Mouse (Mus musculus) cerebellum, postnatal 25 days (tissue): ENCODE measurements around the gene Borcs8.

Experiments used
- DNase-seq, 2 experiments: peaks; one replicate each; pipeline ENCODE4 v3.0.0; 2021; ENCODE audit warnings: mixed read lengths in 2 of 2

Gene Borcs8

DNA sequence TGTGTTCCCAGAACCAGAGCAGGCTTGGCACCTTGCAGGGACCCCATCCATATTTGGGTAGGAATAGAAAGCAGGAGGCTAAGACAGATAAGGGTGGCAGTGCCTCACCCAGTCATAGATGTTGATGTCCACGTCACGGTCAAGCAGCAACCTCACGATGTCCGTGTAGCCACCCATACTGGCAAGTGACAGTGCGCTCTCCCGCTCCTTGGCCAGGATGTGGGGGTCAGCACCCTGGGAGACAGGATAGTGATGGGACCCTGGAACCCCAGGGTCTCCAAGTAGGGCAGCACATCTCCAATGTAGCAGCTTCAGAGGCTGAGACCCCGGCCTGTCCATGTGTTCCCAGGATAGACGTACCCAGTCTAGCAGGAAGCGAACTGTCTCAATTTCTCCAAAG, 4.4 kb upstream of the Borcs8 start:
- no peak for DNase-seq

- no peak for DNase-seq
These were observed 2.7 kb upstream of the Borcs8 start for GRCm38 (mm10) chr8:70136591-70136990.

DNA sequence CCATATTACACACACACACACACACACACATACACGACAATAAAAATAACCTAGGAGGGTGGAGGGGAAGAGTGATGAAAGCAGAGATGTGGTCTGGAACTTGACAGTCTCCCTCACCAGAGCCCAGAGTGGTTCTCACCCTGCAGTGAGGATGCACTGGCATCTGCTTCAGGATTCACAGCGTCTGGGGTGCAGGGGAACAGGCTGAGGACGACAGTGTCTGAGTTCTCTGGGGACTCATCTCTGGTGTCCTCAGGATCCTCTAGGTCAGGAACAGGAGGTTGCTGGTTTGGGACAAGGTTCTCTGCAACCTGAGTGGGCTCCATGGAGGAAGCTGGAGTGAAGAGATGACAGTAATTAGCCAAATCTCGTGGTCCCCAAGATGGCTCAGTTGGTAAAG, 1.4 kb upstream of the Borcs8 start:
- no peak for DNase-seq

DNA sequence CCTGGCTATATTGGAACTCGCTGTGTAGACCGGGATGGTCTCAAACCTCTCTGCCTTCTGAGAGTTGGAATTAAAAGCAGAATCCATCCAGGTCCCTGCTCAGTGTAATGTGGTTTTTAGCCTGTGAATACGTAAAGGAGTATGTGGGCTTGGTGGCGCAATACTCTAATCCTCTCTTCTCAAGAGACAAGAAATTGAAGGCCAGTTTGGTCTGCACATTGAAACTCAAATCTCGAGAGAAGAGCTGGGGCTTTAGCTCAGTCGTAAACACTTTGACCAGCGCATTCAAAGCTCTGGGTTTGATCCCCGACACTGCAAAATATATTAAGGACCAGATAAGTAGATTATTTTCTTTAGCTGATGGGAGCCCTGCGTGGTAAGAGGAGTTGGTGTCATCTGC, 682 bp downstream of the Borcs8 start:
- DNase-seq, result no peak

DNA sequence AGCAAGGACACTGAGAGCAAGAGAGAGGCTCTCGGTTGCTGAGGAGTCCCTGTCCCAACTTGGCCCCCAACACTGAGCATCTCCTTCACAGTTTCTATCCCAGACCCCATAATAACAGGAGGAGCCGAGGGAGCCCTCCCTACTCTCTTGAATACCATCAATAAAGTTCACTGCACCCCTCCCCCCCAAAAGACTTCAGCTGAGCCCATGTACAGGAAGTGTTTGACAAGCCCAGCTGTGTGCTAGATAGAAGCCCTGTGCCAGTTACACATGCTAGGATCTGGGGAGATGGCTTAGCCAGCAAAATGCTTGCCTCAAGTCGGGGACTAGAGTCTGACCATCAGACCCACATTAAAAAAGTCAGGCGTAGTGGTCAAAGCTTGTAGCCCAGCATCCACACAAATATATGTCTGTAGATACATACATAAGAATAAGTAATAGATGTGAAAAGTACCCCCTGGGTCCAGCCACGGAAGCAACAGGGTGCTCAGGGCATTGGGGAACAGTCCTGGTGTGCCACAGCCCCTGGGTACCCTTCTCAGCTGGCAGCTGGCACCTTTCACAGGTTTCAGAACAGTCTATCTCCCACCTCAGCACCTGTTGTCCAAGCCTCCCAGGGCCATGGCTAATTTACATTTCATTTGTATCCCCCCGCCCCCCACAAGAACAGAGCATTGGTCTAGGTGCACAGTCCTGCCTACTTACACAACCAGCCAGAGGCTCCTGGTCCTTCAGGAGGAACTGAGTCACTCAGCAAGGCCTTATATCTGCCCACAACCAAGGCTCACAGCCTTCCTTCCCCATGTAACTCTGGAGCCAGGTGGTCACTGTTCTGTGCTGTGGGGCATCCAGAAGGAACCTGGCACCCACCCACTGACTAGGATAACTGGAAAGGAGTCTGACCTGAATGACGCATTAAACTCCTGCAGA, 8.6 kb downstream of the Borcs8 start:
- no peak for DNase-seq

- no peak for DNase-seq
These were observed 10.9 kb downstream of the Borcs8 start for GRCm38 (mm10) chr8:70150158-70150557.

- DNase-seq, result peak; percentile 42 to 68
These were observed 13.4 kb downstream of the Borcs8 start for GRCm38 (mm10) chr8:70152537-70153257.

- DNase-seq, result no peak
These were observed 18.0 kb downstream of the Borcs8 start for GRCm38 (mm10) chr8:70157240-70157800.

DNA sequence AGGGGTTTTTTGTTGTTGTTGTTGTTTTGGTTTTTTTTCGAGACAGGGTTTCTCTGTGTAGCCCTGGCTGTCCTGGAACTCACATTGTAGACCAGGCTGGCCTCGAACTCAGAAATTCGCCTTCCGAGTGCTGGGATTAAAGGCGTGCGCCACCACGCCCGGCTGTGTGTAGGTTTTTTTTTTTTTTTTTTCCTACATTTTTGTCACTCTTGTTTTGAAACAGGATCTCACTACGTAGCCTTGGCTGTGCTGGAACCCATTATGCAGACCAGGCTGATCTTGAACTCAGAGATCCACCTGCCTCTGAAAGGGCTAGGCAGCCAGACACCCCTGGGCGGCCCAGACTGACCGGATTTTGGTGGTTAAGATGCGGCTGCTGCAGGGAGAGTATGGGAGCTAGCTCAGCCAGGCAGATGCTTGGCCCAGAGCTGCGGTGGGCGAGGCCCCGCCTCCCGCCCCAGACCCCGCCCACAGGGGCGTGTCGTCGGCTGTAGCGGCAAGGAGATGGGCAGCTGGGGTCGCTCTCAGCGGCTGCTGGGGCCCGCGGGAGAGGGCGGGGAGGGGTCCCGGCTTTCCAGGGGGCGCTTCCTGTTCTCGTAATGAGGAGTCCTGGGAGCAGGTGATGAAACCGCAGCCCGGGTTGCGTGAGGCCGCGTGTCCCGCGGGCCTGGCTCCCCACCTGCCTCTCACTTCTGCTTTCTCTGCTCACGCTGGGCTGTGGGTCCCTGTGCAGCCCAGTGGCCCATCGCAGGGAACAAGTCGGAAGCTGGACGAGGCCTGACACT, 19.0 kb downstream of the Borcs8 start:
- DNase-seq, result peak; percentile 58 to 70

DNA sequence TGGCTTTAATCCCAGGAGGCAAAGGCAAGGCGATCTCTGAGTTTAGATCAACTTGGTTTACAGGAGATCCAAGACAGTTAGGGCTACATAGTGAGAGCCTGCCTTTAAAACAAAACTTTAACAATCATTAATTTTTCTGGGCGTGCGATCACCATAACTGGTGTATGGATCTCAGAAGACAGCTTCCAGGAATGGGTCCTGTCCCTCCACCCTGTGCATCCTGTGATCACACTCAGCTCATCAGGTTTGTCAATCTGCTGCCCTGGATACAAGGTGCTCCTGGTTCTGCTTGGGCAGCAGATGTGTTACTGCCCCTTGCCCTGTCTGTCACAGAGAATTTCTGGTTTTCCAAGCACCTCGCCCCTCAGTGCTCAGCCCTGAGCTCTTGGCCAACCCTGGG, 19.9 kb downstream of the Borcs8 start:
- no peak for DNase-seq

GRCm38 (mm10) chr8:70160015-70160414, 20.7 kb downstream of the Borcs8 start:
- DNase-seq, result no peak

GRCm38 (mm10) chr8:70163316-70163715, 24.0 kb downstream of the Borcs8 start:
- DNase-seq, result no peak

DNA sequence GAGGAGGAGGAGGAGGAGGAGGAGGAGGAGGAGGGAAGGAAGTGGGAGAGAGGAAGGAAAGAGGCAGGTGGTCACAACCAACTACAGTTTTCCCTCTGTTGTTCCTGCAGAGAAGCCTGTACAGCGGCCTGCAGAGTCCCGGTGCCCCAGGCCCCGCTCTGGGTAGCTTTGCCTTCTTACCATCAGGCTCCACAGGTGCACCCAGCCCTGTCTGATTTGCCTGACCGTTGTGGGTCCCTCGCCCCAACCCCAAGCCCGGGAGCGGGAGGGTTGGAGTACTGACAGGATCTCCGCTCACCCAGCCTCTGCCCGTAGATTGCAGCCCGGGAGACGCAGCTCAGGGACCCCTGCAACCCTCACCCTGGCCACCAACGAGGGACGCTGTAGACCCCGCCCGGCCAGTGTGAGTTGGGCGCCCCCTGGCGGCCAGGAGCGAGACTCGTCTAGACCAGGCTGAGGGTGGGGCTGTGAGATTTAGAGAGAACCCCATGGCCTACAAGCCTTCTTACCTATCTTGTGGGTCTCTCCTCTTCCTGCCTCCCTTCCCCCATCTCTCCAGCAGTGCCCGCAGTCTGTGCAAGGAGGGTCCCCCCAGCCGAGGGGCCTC, 27.3 kb downstream of the Borcs8 start:
- DNase-seq, result peak; percentile 75 to 86

DNA sequence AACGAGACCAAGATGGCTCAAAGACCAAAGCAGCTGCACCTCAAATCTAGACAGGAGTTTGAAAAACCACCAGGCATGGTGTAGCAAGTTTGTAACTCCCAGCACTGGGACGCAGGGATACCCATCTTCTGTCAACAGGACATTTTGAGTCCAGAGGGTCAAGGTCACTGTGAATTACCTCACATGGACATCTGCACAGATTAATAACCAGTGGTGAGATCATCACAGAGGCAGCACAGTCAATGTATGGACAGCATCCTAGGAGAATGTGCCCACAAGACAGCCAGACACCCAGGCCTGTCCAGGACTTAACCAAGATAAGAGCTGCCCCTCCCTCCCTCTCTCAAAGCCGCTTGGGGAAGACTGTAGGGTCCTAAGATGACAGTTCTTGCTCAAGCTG, 30.8 kb downstream of the Borcs8 start:
- no peak for DNase-seq

DNA sequence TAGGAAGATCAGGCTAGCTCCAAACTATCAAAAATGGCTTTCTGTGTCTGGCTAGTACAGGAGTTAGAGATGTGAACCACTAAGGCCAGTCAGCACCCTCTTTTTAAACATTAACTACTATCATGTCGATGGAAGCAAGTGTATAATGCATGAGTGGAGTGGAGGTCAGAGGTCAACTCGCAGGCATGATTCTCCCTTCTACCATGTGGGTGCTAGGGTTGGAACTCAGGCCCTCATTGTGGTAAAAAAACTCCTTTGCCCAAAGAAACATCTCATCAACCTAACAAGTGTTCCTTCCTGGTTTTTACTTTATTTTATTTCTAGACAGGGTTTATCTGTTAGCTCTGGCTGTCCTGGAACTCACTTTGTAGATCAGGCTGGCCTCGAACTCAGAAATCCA, 31.4 kb downstream of the Borcs8 start:
- DNase-seq, result no peak

DNA sequence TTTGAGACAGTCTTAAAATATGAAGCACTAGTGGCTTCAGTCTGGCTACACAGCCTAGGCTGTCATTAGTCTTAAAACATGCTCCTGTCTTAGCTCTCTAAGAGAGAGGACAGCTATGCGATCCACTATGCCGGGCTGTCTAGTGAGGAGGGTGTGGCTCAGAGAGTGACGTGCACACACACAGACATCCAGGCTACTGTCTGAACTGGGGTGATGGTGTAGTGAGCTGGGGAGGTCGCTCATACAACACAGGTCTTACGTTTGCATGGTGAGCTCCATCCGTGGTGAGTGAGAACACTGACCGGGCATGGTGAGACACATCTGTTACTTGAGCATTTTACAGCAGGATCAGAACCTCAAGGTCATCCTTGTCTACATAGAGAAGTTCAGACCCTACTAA, 31.9 kb downstream of the Borcs8 start:
- no peak for DNase-seq

DNA sequence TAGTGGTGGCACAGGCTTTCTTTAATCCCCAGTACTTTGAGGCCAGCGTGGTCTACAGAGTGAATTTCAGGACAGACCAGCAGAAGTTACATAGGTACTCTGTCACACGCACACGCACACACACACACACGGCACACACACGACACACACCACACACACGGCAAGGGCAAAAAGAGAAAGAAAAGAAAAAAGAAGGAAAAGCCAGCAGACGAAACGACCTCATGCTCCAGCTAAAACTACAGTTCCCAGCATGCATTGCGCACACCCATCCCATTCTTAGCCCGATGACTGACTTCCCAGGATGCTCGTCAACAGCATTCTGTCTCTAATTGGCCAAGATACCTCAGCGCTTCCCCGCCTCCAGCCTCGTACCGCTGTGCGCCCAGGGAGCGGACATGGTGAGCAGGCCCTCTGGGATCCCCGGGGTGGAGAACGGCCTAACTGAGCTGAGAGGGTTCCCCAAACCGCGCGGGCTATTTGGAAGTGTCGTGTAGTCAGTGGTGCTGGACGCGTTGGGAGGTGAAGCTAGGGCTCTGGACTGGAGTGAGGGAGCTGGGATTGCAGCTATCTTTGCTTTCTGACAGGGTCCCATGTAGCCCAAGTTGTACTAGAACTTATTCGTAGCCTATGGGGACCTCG, 32.9 kb downstream of the Borcs8 start, which contains the start of gene Tmem161a:
Tmem161a (plus strand) TSS at position 314 of the 639 bp plus-strand sequence.
- DNase-seq, result peak; percentile 88 to 92

GRCm38 (mm10) chr8:70173320-70173719, 34.0 kb downstream of the Borcs8 start:
- DNase-seq, result no peak

- DNase-seq, result no peak
These were observed 34.8 kb downstream of the Borcs8 start for GRCm38 (mm10) chr8:70174079-70174478.

DNA sequence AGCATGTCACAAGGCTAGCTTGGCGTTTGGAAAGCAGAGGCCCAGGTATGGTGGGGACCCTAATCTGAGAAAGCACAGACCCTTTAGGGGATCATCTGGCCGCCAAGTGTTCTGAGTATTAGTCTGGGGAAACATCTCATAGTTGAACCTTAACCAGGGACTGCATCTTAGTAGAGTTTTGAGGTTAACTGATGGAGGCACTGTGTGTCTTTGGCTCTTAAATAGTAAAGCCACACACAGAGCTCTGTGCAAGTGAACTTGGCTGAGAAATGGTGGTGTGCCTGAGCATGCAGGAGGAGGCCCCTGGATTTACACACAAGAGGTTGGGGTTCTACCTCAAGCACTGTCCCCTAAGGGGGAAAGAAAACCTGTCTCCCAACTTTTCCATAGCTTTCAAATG, 38.9 kb downstream of the Borcs8 start:
- DNase-seq, result no peak

DNA sequence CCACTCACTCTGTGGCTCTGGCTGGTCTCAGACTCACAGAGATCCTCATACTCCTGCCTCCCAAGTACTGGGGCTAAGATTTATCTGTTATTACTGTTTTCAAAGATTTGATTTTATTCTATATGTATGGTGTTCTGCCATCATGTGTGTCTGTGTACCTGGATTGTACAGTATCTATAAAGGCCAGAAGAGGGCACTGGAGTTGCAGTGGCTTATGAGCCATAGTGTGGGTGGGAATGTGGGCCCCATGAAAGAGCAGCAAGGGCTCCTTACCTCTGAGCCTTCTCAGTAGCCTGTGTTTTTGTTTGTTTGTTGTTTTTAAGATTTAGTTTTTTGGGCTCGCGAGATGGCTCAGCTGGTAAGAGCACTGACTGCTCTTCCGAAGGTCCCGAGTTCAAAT, 39.8 kb downstream of the Borcs8 start:
- no peak for DNase-seq
